Mouse (Mus musculus) left cerebral cortex, postnatal 25 days (tissue): ENCODE data around the gene Gm28845. TPM values are rescaled to one million over a fixed set of nuclear protein-coding genes. Genes with fewer than 3 reads are reported as not detected.

Experiments
- DNase-seq, 2 experiments: peaks; one replicate each; pipeline ENCODE4 v3.0.0; 2022; ENCODE audit warnings: low spot score in 2 of 2, mixed read lengths in 1 of 2
- intact Hi-C: fragments of 180-260 bp; cut with DNase I; formaldehyde crosslinking; loops from one replicate; pipeline ENCODE4 v1.15.1; 2025
- total RNA-seq, 2 experiments: library from RNA; stranded (reverse); gene quantifications; 2 replicates each; pipeline ENCODE4 v1.2.3; 2021

Gm28845 gene
- total RNA-seq: under 1 TPM in 1 of 2 experiments, not detected in 1; 0.69 TPM

DNA sequence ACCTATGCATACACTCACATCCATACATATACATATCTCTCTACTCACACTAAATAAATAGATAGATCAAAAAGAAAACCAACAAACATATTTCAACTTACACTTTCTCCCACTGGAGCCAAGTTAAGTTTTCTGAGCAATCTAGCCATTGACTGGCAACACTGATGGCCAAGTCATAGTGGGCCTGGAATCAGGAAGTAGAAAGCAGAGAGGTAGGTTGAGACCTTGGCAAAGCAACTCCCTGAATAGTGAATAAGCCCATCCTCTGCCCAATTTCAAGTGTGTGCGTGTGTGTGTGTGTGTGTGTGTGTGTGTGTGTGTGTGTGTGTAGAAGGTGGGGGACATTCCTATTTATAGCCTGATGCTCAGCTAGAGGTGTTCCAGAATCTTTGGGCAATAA, at the start of gene Gm28845:
Gm28845 (minus strand) TSS at position 121 of the 400 bp plus-strand sequence.
- intact Hi-C loops: no loop called here

DNA sequence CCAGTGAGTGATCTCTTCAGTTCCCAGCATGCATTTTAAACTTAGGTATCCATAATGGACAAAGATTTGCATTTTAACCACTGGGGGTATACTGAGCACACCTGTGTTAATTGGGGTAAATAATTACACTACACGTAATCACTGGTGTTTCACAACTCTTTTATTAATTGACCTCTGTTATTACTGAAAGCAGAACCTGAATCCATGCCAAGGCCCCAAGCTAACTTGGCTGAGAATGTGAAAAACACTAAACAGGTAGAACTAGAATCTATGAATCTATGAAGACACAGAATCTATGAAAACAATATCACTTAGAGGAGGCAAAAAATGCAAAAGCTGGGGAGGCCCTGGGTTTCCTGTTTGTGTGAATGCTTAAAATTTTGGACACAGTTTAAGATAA, 48.1 kb upstream of the Gm28845 start:
- DNase-seq: no peak
- intact Hi-C loops: no loop called here

More for the DNA sequence above, at the start of gene Gm28845:
- DNase-seq: no peak

DNA sequence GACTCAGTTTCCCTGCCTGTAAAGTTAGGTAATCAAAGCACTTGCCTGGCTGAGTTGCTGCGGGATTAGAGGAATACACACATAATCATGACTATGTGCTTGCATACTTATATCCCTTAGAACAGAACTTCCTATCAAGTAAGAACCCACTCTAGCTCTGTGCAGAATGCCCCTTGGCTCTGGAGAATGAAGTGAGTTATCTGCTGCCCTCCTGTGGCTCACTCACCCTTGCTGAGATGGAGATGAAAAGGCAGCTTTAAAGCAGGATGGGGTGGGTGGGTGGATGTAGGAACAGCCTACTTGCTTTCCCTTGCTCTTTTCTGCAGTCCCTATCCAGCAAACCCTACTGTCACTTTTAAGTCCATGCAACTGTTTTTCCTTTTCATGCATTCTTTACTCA, 42.9 kb upstream of the Gm28845 start:
- DNase-seq: peak in 1 of 2 experiments; percentile 24
- intact Hi-C loops: loop anchor here (5.0 kb wide), 1 partner anchor 50 kb away; no protein-coding TSS in a partner anchor

DNA sequence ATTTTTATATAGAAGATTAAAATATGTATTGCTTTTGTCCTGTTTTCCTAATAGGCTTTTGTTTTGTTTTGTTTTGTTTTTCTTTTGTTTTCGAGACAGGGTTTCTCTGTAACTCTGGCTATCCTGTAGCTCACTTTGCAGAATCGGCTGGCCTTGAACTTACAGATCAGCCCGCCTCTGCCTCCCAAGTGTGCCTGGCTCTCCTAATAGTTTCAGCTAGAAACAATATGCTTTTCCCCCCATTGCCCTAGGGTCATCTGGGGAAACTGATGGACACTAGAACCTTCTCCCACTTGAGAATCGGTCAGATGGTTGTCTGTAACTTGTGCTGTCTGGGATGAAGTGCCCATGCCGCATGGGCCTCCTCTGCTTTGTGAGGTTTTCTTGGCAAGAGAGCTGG, 36.8 kb upstream of the Gm28845 start:
- intact Hi-C loops: no loop called here

DNA sequence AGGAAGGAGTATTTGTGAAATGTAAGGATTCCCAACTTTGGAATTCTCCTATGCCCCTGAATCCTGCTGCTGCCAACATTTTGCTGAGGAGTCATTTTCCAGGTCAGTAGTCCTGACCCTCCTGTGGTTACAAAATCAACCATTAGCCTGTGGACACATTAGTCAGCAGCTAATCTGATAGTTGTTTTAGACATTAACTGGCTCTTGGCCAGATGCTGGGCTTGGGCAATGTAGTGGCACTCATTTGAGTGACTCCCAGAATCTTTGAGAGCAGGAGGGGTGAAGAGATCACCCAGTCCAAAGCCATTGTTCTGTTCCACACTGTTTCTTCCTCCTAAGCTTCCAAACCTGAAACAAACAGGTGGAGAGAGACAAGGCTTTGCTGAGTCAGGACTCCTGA, 35.5 kb upstream of the Gm28845 start:
- intact Hi-C loops: no loop called here
- no peak for DNase-seq

More for the DNA sequence above, 36.8 kb upstream of the Gm28845 start:
- DNase-seq: no peak

DNA sequence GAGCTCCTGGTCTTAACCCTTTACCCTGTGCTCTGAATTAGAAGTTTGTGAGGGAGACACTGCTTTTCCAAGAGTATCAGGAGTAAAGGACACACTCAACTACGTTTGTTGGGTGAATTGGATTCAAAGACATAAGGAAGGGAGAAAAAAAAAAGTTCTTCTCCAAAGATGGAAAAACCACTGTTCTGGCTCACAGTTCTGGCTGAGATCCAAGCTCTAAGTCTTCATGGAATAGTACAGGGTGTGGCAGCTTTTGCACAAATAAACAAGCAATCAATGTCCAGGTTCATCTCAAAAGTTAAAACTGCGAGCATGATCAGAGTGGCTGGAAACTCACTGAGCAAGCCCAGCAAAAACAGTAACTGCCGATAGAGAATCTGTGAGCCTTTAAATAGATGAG, 28.6 kb upstream of the Gm28845 start:
- intact Hi-C loops: no loop called here

DNA sequence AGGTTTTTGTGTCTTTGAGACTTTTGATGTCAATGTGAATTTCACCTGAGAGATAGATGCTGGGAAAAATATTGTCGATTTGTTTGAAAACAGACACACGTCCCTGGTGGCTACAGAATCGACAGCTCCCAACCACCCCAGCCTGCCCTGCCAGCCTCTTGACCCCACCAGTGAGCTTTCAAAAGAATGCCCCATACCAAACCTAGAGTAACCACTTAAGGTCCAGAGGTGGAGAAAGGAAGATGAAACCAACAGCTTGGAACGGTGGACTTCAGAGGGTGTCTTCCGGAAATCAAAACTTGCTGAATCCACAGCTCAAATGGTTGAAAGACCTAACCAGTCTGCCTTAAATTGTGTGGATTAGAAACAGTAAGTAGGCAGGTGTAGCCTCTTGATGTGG, 28.0 kb upstream of the Gm28845 start:
- intact Hi-C loops: no loop called here
- DNase-seq: no peak

More for the DNA sequence above, 28.6 kb upstream of the Gm28845 start:
- DNase-seq: no peak

DNA sequence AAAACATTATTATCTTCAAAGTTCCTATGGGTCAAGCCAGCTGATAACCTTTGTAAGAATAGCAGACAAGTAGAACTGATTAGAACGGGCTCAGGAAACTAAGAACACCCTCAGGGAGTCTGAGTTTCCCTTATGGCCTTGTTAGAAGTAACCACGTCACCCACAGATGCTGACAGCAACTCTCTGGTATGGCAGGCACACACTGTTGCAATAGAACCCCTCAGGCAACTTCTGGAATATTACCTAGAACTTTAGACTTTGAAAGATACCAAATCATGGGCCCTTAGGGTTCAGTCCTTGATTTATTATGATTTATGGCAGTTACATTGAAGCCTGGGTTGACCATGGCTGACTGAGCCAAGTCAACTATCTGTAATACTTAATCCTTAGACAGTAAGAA, 27.2 kb upstream of the Gm28845 start:
- intact Hi-C loops: no loop called here

DNA sequence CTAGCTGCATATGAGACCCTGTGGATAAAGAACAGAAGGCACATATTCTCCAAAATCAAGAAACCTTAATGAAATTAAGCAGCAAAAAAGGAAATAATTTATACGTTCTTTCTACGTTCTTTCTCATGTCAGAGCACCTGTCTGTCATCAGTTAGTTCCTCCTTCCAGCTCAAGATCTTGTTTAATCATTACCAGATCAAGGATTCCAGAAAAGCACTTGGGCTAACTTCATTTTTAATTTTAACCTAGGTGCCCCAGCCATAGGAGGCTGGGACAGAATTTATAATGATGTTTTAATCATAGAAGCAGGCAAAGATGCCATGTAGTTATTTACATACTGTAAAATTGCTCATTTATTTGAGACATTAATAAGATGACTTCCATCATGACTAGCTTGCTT, 25.4 kb upstream of the Gm28845 start:
- intact Hi-C loops: no loop called here
- no peak for DNase-seq

More for the DNA sequence above, 27.2 kb upstream of the Gm28845 start:
- DNase-seq: no peak

DNA sequence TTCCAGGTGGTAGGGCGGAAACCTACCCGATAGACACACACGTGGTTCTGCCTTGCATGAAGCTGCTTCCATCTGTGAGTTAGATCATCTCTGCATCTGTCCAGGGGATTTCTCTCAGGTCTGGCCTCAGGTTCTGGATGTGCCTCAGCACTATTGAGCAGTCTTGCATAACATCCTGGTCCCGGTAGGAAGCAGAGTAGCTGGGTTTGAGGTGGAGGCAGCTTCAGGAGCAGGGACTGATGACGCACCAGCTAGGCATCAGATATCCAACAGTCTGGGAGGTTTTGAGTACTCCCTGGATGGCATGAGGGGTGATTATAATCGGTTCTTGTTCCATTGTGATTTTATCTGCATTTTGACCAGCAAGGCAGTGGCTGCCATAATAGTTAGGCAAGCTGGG, 18.2 kb upstream of the Gm28845 start:
- no peak for DNase-seq
- intact Hi-C loops: no loop called here

DNA sequence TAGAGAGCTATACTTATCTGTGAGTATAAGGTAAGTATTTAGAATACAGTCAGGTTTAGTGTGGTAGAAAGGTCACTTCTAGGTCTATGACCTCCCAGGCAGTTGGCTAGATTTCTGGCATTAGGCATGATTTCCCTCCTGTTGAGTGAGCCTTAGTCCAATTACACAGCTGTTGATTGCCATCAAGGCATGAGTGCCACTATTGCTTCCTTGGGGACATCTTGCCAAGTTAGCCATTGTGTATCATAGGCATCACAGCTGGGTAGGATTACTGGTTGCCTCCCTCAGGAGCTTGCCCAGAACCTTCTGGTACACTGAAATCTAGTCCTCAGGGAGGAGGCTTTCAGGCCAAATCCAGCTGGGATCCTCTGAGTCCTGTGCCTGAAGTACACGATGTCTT, 13.5 kb upstream of the Gm28845 start:
- no peak for DNase-seq

DNA sequence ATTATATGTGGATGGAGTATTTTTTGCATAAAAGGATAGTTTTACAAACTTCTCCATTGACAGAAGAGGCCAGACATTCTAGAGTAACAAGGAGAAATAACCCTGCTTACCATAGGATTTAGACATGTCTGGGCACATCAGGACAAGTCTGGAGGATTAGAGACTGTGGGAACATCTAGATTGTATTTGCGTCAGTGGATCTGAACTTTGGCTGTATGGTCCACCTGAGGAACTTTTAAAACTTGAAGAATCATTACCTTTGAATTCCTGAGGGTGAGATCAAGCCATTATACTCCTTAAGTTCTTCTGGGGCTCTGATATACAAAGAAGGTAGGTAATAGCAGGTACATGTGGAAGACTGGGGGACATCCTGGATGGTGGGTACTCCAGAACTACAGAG, 12.3 kb upstream of the Gm28845 start:
- intact Hi-C loops: no loop called here
- DNase-seq: no peak

More for the DNA sequence above, 13.5 kb upstream of the Gm28845 start:
- intact Hi-C loops: no loop called here

DNA sequence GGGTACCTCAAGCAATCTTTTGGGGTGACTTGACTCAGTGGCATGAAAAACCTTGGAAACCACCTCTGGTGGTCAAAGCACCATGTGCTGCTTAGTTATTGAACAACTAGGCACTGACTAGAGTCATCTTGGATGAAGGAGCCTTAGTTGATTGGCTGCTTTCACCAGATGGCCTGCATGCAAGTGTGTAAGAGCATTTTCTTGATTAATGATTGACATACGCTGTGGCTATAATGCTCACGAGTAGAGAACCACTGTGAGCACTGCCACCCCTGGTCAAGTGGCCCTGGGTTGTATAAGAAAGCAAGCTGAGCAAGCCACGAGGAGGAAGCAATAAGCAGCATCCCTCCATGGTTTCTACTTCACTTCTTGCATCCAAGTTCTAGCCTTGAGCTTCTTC, 10.9 kb upstream of the Gm28845 start:
- intact Hi-C loops: no loop called here
- DNase-seq: no peak

DNA sequence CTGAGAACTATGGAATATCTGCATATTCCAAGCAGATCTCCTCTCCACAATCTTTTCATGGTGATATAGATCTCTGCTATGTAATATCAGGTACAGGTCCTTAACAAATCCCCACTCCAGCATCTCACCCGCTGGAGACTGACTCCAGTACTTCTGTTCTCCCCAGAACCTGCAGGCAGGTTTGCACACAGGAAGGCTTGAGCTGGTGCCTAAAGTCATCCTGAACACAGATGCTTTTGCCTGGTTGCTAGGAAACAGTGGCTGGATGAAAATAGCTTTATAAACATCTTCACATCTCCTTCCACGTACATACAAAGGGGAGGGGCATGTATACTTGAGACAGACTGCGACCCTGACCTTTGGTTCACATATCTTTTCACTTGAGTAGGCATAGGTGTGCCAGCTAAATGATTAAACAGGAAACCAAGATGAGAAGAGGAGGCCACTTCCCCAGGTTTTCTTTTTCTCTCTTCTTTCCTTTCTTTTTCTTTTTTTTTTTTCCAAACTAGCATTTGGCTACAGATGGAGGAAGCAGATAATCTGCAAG, 10.3 kb upstream of the Gm28845 start:
- peak; percentile 8 to 17 for DNase-seq
- intact Hi-C loops: no loop called here

DNA sequence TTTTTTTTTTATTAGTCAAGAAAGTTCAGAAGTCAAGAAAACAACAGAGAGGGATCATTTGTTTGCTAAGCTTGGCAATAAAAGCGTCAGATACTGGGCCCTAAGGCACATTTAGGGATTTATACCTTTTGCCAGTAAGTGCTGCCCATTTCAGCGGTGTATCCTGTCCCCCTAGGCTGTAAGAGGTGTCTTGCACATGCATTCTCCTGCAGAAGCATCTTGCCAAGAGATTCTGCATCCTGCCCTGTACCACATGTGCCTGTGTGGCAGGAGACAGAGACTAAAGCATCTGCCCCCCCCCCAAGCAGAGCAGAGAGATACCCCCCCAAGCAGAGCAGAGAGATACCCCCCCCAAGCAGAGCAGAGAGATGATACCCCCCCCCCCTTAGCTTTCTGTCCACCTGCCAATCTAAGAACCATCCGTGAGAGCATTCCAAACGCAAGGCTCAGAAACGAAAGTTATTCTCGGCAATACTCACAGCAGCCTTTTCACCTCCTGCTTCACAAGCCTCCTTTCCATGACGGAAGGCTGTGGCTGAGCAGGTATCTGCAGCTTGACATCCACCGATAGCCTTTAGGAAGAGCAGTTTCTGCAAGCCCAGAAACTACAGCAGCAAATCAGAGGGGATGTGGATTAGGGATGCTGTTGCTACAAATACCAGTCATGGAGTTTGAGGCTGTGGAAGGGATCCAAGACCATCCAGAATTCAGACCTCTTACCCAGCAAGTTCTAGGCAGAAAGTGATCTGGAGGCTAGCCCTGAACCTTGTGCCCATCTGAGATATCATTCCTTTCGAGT, 3.4 kb upstream of the Gm28845 start, which contains the start of gene D630023F18Rik:
D630023F18Rik (minus strand) TSS at position 641 of the 799 bp plus-strand sequence.
- intact Hi-C loops: no loop called here
- peak; percentile 31 to 57 for DNase-seq

DNA sequence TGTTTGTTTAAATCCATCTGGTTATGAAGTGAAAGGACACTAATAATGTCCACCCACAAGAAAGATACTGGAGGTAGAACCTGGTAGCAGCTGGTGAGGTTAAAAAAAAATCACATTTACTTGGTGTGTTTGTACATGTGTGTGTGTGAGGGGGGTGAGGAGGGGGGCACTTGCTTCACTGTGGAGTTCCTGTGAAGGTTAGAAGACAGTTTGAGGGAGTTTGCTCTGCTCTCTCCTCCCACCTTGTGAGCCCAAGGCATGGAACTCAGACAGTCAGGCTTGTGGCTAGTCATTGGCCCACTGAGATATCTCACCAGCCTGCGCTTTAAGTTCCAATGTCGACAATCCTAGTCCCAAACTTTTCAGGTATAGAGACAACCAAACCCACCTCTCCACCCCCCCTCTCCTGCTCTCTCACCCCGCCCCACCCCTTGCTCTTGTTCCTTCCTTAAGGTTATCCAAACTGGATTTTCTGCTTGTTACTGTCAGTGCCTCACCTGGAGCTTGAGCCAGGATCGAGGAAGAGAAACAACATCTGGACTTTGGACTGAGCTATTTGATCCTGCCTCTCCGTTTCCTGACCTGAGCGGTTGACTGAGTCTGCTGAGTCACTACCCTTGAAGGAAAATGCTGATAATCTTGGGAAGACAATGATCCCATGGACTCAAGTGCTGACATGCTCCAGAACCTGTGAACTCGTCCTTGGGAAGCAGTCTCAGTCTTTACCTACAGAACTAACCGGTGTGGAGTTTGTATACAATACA, 1.0 kb downstream of the Gm28845 start:
- intact Hi-C loops: no loop called here
- no peak for DNase-seq

DNA sequence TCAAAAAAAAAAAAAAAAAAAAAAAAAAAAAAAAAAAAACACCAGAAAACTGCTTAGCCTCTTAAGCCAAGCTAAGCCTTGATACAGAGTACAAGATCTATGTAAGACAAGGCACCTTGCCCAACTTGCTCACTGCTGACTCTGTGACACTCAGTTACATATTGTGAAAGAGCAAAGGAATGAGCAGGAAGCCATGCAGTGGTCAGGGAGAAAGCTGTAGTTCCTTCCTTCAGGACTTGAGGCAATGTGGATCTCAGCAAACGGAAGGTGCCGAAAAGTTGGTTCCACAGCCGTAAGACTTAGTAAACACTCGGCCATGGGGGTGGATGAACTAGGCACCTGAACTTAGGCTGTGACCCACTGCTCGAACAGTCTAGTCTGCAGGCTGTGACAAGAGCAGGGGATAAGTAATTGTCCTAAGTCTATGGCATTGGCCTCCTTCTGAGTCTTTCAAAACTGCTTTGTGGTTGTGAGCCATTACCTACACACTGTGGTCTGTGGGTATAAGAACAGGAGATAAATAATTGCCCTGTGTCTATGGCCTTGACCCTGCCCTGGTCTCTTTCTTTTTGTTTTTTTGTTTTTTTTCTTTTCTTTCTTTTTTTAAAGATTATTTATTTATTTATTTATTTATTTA, 5.7 kb downstream of the Gm28845 start:
- intact Hi-C loops: loop anchor here (5.0 kb wide), 1 partner anchor 49 kb away; no protein-coding TSS in a partner anchor
- no peak for DNase-seq

DNA sequence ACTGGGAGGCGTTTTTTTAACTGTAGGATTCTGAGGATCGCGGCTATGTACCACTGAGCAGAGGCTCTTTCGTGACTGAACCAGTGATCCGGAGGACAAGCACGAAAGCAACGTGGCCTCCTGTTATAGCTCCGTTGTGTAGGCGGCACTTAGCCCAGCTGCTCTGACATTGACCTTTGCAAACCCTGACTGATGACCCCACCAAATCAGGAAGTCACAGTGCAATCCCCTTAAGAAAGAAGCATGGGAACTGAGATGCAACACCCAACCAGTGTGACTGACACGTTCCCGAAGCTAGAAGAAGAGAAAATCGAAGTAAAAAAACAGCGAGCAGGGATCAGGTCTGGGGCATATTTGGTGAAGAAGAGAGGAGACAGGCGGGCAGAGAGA, 6.6 kb downstream of the Gm28845 start:
- DNase-seq: no peak
- intact Hi-C loops: loop anchor here (1.0 to 5.0 kb wide), 2 partner anchors 49 to 65 kb away; no protein-coding TSS in a partner anchor

DNA sequence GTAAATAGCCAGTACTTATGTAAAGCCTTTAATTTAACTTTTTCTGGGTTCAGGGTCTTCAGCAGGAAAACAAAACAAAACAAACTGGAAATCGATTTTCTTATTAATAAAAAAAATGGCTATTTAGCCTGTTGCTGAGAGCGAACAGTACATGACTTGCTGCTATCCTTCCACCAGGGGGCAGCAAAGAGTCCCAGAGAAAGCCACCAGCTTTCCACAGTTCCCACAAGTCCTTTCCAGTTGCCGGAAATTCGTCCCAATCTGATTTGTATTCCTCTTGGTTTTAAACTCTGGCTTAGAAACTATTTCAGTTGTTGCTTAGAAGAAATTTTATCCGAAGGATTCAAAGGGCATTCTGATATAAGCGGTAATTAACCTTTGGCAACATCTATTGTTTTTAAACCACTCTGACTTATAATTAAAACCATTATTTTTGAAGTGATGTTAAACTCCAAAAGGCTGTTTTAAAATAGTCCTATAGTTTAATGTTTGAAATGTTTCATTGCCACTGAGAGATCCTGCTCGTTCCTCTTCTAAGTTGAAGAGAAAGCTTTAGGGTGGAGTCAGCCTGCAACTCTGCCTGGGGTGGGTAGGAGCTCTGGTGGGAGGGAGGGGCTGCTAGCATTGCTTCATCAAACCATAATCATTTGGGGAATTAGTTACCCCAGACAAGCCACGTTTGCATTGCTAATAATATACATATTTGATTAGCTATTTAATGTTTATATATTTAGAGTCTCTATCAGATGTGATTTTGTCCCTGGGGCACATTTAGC, 7.1 kb downstream of the Gm28845 start:
- intact Hi-C loops: loop anchor here (1.0 to 5.0 kb wide), 2 partner anchors 50 to 66 kb away; no protein-coding TSS in a partner anchor
- peak; percentile 80 to 81 for DNase-seq
